Mouse (Mus musculus): Measurements from ENCODE around the gene Gm45140.
"Not testable (repeated sequence)": the region's sequence is repeated elsewhere in the genome, so short reads cannot be mapped to it uniquely, and the experiment has no call there.

Gene Gm45140

GRCm38 (mm10) chr6:87776663-87777062 is 58.9 kb downstream of the Gm45140 start:
- no peak for DNase-seq (ENCODE audit: low spot score)

GRCm38 (mm10) chr6:87775588-87776245 is 59.9 kb downstream of the Gm45140 start:
- no peak for DNase-seq (ENCODE audit: low spot score)

GRCm38 (mm10) chr6:87774909-87775308 is 60.7 kb downstream of the Gm45140 start:
- DNase-seq (ENCODE audit: low spot score) = no peak

- DNase-seq (ENCODE audit: low spot score) = no peak
Observed at GRCm38 (mm10) chr6:87774466-87774865, 61.1 kb downstream of the Gm45140 start.

- no peak for DNase-seq (ENCODE audit: low spot score)
Observed at GRCm38 (mm10) chr6:87770626-87771025, 65.0 kb downstream of the Gm45140 start.

GRCm38 (mm10) chr6:87764296-87764695 is 71.3 kb downstream of the Gm45140 start:
- DNase-seq (ENCODE audit: low spot score) = not testable (repeated sequence)

GRCm38 (mm10) chr6:87763376-87764280 is 72.0 kb downstream of the Gm45140 start:
- DNase-seq (ENCODE audit: low spot score) = no peak

GRCm38 (mm10) chr6:87762161-87762560 is 73.4 kb downstream of the Gm45140 start:
- DNase-seq (ENCODE audit: low spot score) = no peak

GRCm38 (mm10) chr6:87759850-87760249 is 75.7 kb downstream of the Gm45140 start:
- DNase-seq (ENCODE audit: low spot score) = no peak

- DNase-seq (ENCODE audit: low spot score) = no peak
Observed at GRCm38 (mm10) chr6:87759404-87759803, 76.2 kb downstream of the Gm45140 start.

- no peak for DNase-seq (ENCODE audit: low spot score)
Observed at GRCm38 (mm10) chr6:87756896-87757295, 78.7 kb downstream of the Gm45140 start.

- DNase-seq (ENCODE audit: low spot score) = no peak
Observed at GRCm38 (mm10) chr6:87755196-87755595, 80.4 kb downstream of the Gm45140 start.

GRCm38 (mm10) chr6:87751574-87751973 is 84.0 kb downstream of the Gm45140 start:
- no peak for DNase-seq (ENCODE audit: low spot score)

- no peak for DNase-seq (ENCODE audit: low spot score)
Observed at GRCm38 (mm10) chr6:87750184-87750910, 85.2 kb downstream of the Gm45140 start.

GRCm38 (mm10) chr6:87748531-87748930 is 87.1 kb downstream of the Gm45140 start:
- no peak for DNase-seq (ENCODE audit: low spot score)

- DNase-seq (ENCODE audit: low spot score) = no peak
Observed at GRCm38 (mm10) chr6:87748078-87748477, 87.5 kb downstream of the Gm45140 start.

- no peak for DNase-seq (ENCODE audit: low spot score)
Observed at GRCm38 (mm10) chr6:87746849-87747248, 88.7 kb downstream of the Gm45140 start.

GRCm38 (mm10) chr6:87746059-87746458 is 89.5 kb downstream of the Gm45140 start:
- DNase-seq (ENCODE audit: low spot score) = no peak

- DNase-seq (ENCODE audit: low spot score) = no peak
Observed at GRCm38 (mm10) chr6:87745301-87745700, 90.3 kb downstream of the Gm45140 start.

GRCm38 (mm10) chr6:87744632-87745031 is 91.0 kb downstream of the Gm45140 start:
- no peak for DNase-seq (ENCODE audit: low spot score)

- DNase-seq (ENCODE audit: low spot score) = no peak
Observed at GRCm38 (mm10) chr6:87743281-87743680, 92.3 kb downstream of the Gm45140 start.

- no peak for DNase-seq (ENCODE audit: low spot score)
Observed at GRCm38 (mm10) chr6:87742804-87743203, 92.8 kb downstream of the Gm45140 start.

- no peak for DNase-seq (ENCODE audit: low spot score)
Observed at GRCm38 (mm10) chr6:87741978-87742377, 93.6 kb downstream of the Gm45140 start.

Data from testis, postnatal 14 days (tissue).